Mouse (Mus musculus) embryonic facial prominence, embryonic 13.5 days (tissue): Measurements from ENCODE around the gene Ifih1. TPM values are rescaled to one million over a fixed set of nuclear protein-coding genes. Genes with fewer than 3 reads are reported as not detected.

ENCODE experiments used
- ATAC-seq: fragments of 200-750 bp; cut with Nextera tagmentation; 2 replicates; pipeline ENCODE4 v1.8.0; 2017; ENCODE audit warnings: low read depth; ENCODE audit not compliant: insufficient number of reproducible peaks, insufficient read depth, low FRiP score, low TSS enrichment
- H3K27ac ChIP-seq: fragments of 300-500 bp; sonication (generic); 2 replicates; pipeline ENCODE4 v1.5.1; 2015; ENCODE audit warnings: moderate library complexity, mild to moderate bottlenecking, inconsistent platforms
- H3K27me3 ChIP-seq: fragments of 300-500 bp; sonication (generic); 2 replicates; pipeline ENCODE4 v1.6.1; 2015; ENCODE audit warnings: mild to moderate bottlenecking, inconsistent platforms
- H3K36me3 ChIP-seq: fragments of 300-500 bp; sonication (generic); 2 replicates; pipeline ENCODE4 v1.6.1; 2015; ENCODE audit warnings: mild to moderate bottlenecking, inconsistent platforms
- H3K4me1 ChIP-seq: fragments of 300-500 bp; sonication (generic); 2 replicates; pipeline ENCODE4 v1.6.1; 2015; ENCODE audit warnings: inconsistent platforms
- H3K4me2 ChIP-seq: fragments of 300-500 bp; sonication (generic); 2 replicates; pipeline ENCODE4 v1.6.1; 2015; ENCODE audit warnings: moderate library complexity, mild to moderate bottlenecking, inconsistent platforms
- H3K4me3 ChIP-seq: fragments of 300-500 bp; sonication (generic); 2 replicates; pipeline ENCODE4 v1.5.1; 2015; ENCODE audit warnings: mild to moderate bottlenecking, inconsistent platforms
- H3K9ac ChIP-seq: fragments of 300-500 bp; sonication (generic); 2 replicates; pipeline ENCODE4 v1.6.1; 2015; ENCODE audit warnings: mild to moderate bottlenecking, inconsistent platforms
- H3K9me3 ChIP-seq: fragments of 300-500 bp; sonication (generic); 2 replicates; pipeline ENCODE4 v1.6.1; 2016; ENCODE audit warnings: inconsistent platforms
- WGBS: fragments of 180-500 bp; shearing (Covaris S2); methylation state at CpG from one replicate; pipeline ENCODE4 v1.1.7; 2015; ENCODE audit warnings: mixed read lengths; 5-methylcytosine and 5-hydroxymethylcytosine counted together
- polyA plus RNA-seq: library from polyadenylated mRNA; unstranded; fragments of >200 nt; fragmentation: Nextera tagmentation; extraction: Ambion mirVana; gene quantifications from 2 replicates; pipeline ENCODE4 v1.2.1, GENCODE M21; 2015

Gene Ifih1
- 1.1 and 1.3 TPM in 2 replicates for polyA plus RNA-seq

- Histone ChIP-seq H3K9me3 (no peaks in the 10 kb centered on the region), H3K27me3 (peaks cover 5% of the 10 kb centered on the region; the same call in 1 of the 2 replicates), H3K4me3 (peak within 1 kb of the TSS; percentile 58), H3K36me3 (no peaks in the 10 kb centered on the region), H3K4me1 (0 out of 2 replicates have a peak, but pooled peaks cover 4% of the 10 kb centered on the region), H3K9ac (peak within 1 kb of the TSS; percentile 67), H3K4me2 (peak within 1 kb of the TSS; percentile 71), H3K27ac (0 out of 2 replicates have a peak within 1 kb of the TSS, but pooled peaks have one; percentile 22)
- 0 out of 2 replicates have a peak, but pooled peaks have one; percentile 43 for ATAC-seq
- under 1% methylated on average over 30 of the region's 30 CpGs for WGBS
Measured at GRCm38 (mm10) chr2:62646014-62646645, at the start of gene Ifih1. Gene Ifih1, minus strand, starts transcription at chr2:62646255.

GRCm38 (mm10) chr2:62685934-62686333, 39.9 kb upstream of the Ifih1 start:
- Histone ChIP-seq H3K27ac (no peak overlapping the region), H3K9me3 (no peaks in the 10 kb centered on the region), H3K4me2 (no peak overlapping the region), H3K36me3 (no peaks in the 10 kb centered on the region), H3K4me3 (no peak overlapping the region), H3K4me1 (no peaks in the 10 kb centered on the region), H3K27me3 (no peaks in the 10 kb centered on the region), H3K9ac (no peak overlapping the region)
- WGBS, result 87% methylated on average over 6 of the region's 6 CpGs
- ATAC-seq, result no peak

GRCm38 (mm10) chr2:62684989-62685595, 39.0 kb upstream of the Ifih1 start:
- ATAC-seq, result no peak
- H3K36me3 ChIP-seq, result no peaks in the 10 kb centered on the region
- 58% methylated on average over 3 of the region's 3 CpGs for WGBS

GRCm38 (mm10) chr2:62681667-62682066, 35.6 kb upstream of the Ifih1 start:
- Histone ChIP-seq H3K27me3 (no peaks in the 10 kb centered on the region), H3K27ac (no peak overlapping the region), H3K36me3 (no peaks in the 10 kb centered on the region), H3K4me1 (no peaks in the 10 kb centered on the region), H3K4me2 (no peak overlapping the region), H3K9ac (no peak overlapping the region), H3K9me3 (no peaks in the 10 kb centered on the region), H3K4me3 (no peak overlapping the region)
- 80% methylated on average over 8 of the region's 8 CpGs for WGBS
- peak; percentile 52; the same call in 1 of the 2 replicates for ATAC-seq

More at GRCm38 (mm10) chr2:62684989-62685595, 39.0 kb upstream of the Ifih1 start:
- H3K27ac ChIP-seq, result no peak overlapping the region
- no peaks in the 10 kb centered on the region for H3K27me3 ChIP-seq
- H3K4me2 ChIP-seq, result no peak overlapping the region
- H3K4me1 ChIP-seq, result no peaks in the 10 kb centered on the region
- no peak overlapping the region for H3K9ac ChIP-seq
- no peaks in the 10 kb centered on the region for H3K9me3 ChIP-seq
- H3K4me3 ChIP-seq, result no peak overlapping the region

GRCm38 (mm10) chr2:62672788-62673187, 26.7 kb upstream of the Ifih1 start:
- WGBS, result 86% methylated on average over 5 of the region's 5 CpGs
- ATAC-seq, result no peak
- Histone ChIP-seq H3K4me3 (no peak overlapping the region), H3K36me3 (no peaks in the 10 kb centered on the region), H3K9ac (no peak overlapping the region), H3K4me1 (no peaks in the 10 kb centered on the region), H3K4me2 (no peak overlapping the region), H3K9me3 (no peaks in the 10 kb centered on the region), H3K27ac (no peak overlapping the region), H3K27me3 (no peaks in the 10 kb centered on the region)

- 71% methylated on average over 4 of the region's 4 CpGs for WGBS
- H3K4me1 ChIP-seq, result no peaks in the 10 kb centered on the region
- no peak for ATAC-seq
- H3K4me3 ChIP-seq, result no peak overlapping the region
- no peak overlapping the region for H3K9ac ChIP-seq
- no peaks in the 10 kb centered on the region for H3K27me3 ChIP-seq
- H3K36me3 ChIP-seq, result no peaks in the 10 kb centered on the region
- no peaks in the 10 kb centered on the region for H3K9me3 ChIP-seq
- H3K27ac ChIP-seq, result no peak overlapping the region
- no peak overlapping the region for H3K4me2 ChIP-seq
Measured at GRCm38 (mm10) chr2:62670767-62671166, 24.7 kb upstream of the Ifih1 start.

GRCm38 (mm10) chr2:62670301-62670700, 24.2 kb upstream of the Ifih1 start:
- 84% methylated on average over 5 of the region's 5 CpGs for WGBS
- Histone ChIP-seq H3K27ac (no peak overlapping the region), H3K4me1 (no peaks in the 10 kb centered on the region), H3K4me3 (no peak overlapping the region), H3K36me3 (no peaks in the 10 kb centered on the region), H3K4me2 (no peak overlapping the region), H3K9ac (no peak overlapping the region), H3K27me3 (peaks cover 3% of the 10 kb centered on the region), H3K9me3 (no peaks in the 10 kb centered on the region)
- no peak for ATAC-seq

GRCm38 (mm10) chr2:62669848-62670247, 23.8 kb upstream of the Ifih1 start:
- H3K36me3 ChIP-seq, result no peaks in the 10 kb centered on the region
- WGBS, result 82% methylated on average over 3 of the region's 3 CpGs
- H3K9ac ChIP-seq, result no peak overlapping the region
- ATAC-seq, result no peak
- no peak overlapping the region for H3K4me2 ChIP-seq
- peaks cover 5% of the 10 kb centered on the region for H3K27me3 ChIP-seq
- H3K27ac ChIP-seq, result no peak overlapping the region
- no peaks in the 10 kb centered on the region for H3K4me1 ChIP-seq
- H3K4me3 ChIP-seq, result no peak overlapping the region
- no peaks in the 10 kb centered on the region for H3K9me3 ChIP-seq

- Histone ChIP-seq H3K4me1 (no peaks in the 10 kb centered on the region), H3K27me3 (peaks cover 20% of the 10 kb centered on the region), H3K9me3 (no peaks in the 10 kb centered on the region), H3K4me3 (no peak overlapping the region), H3K27ac (no peak overlapping the region), H3K9ac (no peak overlapping the region), H3K36me3 (no peaks in the 10 kb centered on the region), H3K4me2 (no peak overlapping the region)
- ATAC-seq, result no peak
- WGBS, result 37% methylated on average over 1 of the region's 1 CpGs
Measured at GRCm38 (mm10) chr2:62665536-62665935, 19.5 kb upstream of the Ifih1 start.

- 64% methylated on average over 7 of the region's 7 CpGs for WGBS
- H3K9ac ChIP-seq, result no peak overlapping the region
- H3K4me1 ChIP-seq, result no peaks in the 10 kb centered on the region
- no peak overlapping the region; the same call in 1 of the 2 replicates for H3K4me3 ChIP-seq
- H3K36me3 ChIP-seq, result no peaks in the 10 kb centered on the region
- H3K9me3 ChIP-seq, result no peaks in the 10 kb centered on the region
- no peak overlapping the region for H3K27ac ChIP-seq
- peak overlapping the region; percentile 93; the same call in 1 of the 2 replicates for H3K4me2 ChIP-seq
- H3K27me3 ChIP-seq, result peaks cover 20% of the 10 kb centered on the region
- ATAC-seq, result no peak
Measured at GRCm38 (mm10) chr2:62664839-62665238, 18.8 kb upstream of the Ifih1 start.

- 2% methylated on average over 37 of the region's 43 CpGs for WGBS
- peak; percentile 94 for ATAC-seq
- H3K9ac ChIP-seq, result peak within 1 kb of the TSS; percentile 58
Measured at GRCm38 (mm10) chr2:62664135-62664670, 18.1 kb upstream of the Ifih1 start, which contains the start of gene Gca. Gene Gca, plus strand, starts transcription at chr2:62664285.

GRCm38 (mm10) chr2:62662560-62662959, 16.5 kb upstream of the Ifih1 start:
- no peak overlapping the region for H3K4me3 ChIP-seq
- 86% methylated on average over 3 of the region's 3 CpGs for WGBS
- H3K9me3 ChIP-seq, result no peaks in the 10 kb centered on the region
- H3K9ac ChIP-seq, result no peak overlapping the region
- H3K4me2 ChIP-seq, result no peak overlapping the region
- no peak overlapping the region for H3K27ac ChIP-seq
- ATAC-seq, result no peak
- no peaks in the 10 kb centered on the region for H3K36me3 ChIP-seq
- peaks cover 20% of the 10 kb centered on the region for H3K27me3 ChIP-seq
- H3K4me1 ChIP-seq, result no peaks in the 10 kb centered on the region

More at GRCm38 (mm10) chr2:62664135-62664670, 18.1 kb upstream of the Ifih1 start, which contains the start of gene Gca:
- Histone ChIP-seq H3K4me3 (peak within 1 kb of the TSS; percentile 59), H3K27ac (no peak within 1 kb of the TSS), H3K9me3 (no peaks in the 10 kb centered on the region), H3K36me3 (no peaks in the 10 kb centered on the region), H3K4me1 (no peaks in the 10 kb centered on the region), H3K27me3 (peaks cover 20% of the 10 kb centered on the region), H3K4me2 (peak within 1 kb of the TSS; percentile 93)
